Mouse (Mus musculus): Measurements from ENCODE around the gene Ube2u. TPM values are rescaled to one million over a fixed set of nuclear protein-coding genes. Genes with fewer than 3 reads are reported as not detected.
A peak's percentile ranks its signal among the peaks of the same experiment; 100 is the strongest.

Gene Ube2u
- polyA plus RNA-seq, 1 experiment from 2014 or later, result 1.3 TPM

DNA sequence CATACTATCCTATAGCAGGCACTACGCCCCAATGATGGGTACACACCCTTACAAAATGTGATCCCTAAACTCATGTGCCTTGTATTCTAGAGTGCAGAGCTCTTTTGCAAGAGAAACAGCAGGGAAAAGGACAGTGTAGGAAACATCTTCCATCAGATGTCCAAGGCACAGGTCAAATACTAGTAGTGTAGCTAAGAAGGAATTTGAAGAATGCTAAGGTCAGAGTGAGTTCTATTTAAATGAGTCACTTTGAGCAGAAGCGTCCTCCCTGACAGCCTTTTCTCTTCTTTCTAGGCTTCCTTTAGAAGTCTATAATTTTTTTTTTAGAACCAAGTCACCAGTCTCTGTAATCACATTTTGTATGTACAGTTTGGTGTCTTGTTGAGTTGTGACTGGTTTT, 39.0 kb downstream of the Ube2u start:
- H3K9me3 ChIP-seq, result no peaks in the 10 kb centered on the region
- WGBS, result 77% methylated on average over 2 of the region's 2 CpGs
- DNase-seq (ENCODE audit: low spot score), result no peak
- peaks cover 7% of the 10 kb centered on the region; the same call in 1 of the 2 replicates for H3K27me3 ChIP-seq (ENCODE audit: insufficient read depth, poor library complexity, severe bottlenecking)
- no peak overlapping the region for H3K27ac ChIP-seq
- no peaks in the 10 kb centered on the region for H3K36me3 ChIP-seq
- H3K4me3 ChIP-seq, result no peak overlapping the region
- H3K4me1 ChIP-seq (replicated peaks), result peaks cover 14% of the 10 kb centered on the region

- Histone ChIP-seq H3K27me3 (ENCODE audit: insufficient read depth, poor library complexity, severe bottlenecking) (peaks cover 46% of the 10 kb centered on the region), H3K27ac (no peak overlapping the region), H3K4me1 (replicated peaks) (peaks cover 35% of the 10 kb centered on the region), H3K9me3 (no peaks in the 10 kb centered on the region), H3K36me3 (no peaks in the 10 kb centered on the region), H3K4me3 (no peak overlapping the region)
- no peak for DNase-seq (ENCODE audit: low spot score)
- 3% methylated on average over 6 of the region's 6 CpGs for WGBS
These were observed 43.9 kb downstream of the Ube2u start for GRCm38 (mm10) chr4:100522534-100522933.

DNA sequence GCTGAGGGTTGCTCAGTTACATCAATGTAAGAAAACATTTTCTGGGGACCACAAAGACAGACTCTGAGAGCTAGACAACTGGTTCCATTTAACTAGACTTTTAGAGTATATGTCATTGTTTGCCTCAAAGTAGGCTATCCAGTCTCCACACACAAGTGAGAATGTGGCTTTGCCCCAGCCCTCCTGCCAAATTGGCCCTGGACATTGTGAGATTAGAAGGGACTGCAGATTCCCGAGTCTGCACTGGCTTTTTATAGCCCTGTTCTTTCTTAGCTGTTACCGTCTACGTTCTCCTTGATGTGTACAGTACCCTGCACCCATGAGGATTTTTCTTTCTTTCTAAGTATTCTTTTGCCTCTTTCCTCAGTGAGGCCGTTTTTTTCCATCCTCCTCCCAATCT, 46.1 kb downstream of the Ube2u start:
- H3K27me3 ChIP-seq (ENCODE audit: insufficient read depth, poor library complexity, severe bottlenecking), result peaks cover 63% of the 10 kb centered on the region

GRCm38 (mm10) chr4:100526296-100526695, 47.6 kb downstream of the Ube2u start:
- Histone ChIP-seq H3K4me1 (replicated peaks) (peaks cover 50% of the 10 kb centered on the region), H3K4me3 (no peak overlapping the region), H3K36me3 (no peaks in the 10 kb centered on the region), H3K27ac (no peak overlapping the region), H3K9me3 (no peaks in the 10 kb centered on the region), H3K27me3 (ENCODE audit: insufficient read depth, poor library complexity, severe bottlenecking) (peaks cover 58% of the 10 kb centered on the region)
- WGBS, result 57% methylated on average over 6 of the region's 6 CpGs
- DNase-seq (ENCODE audit: low spot score), result no peak

More for the DNA sequence above, 46.1 kb downstream of the Ube2u start:
- Histone ChIP-seq H3K9me3 (no peaks in the 10 kb centered on the region), H3K4me1 (replicated peaks) (peaks cover 51% of the 10 kb centered on the region), H3K36me3 (no peaks in the 10 kb centered on the region), H3K4me3 (no peak overlapping the region), H3K27ac (no peak overlapping the region)
- WGBS, result 54% methylated on average over 4 of the region's 4 CpGs
- DNase-seq (ENCODE audit: low spot score), result no peak

DNA sequence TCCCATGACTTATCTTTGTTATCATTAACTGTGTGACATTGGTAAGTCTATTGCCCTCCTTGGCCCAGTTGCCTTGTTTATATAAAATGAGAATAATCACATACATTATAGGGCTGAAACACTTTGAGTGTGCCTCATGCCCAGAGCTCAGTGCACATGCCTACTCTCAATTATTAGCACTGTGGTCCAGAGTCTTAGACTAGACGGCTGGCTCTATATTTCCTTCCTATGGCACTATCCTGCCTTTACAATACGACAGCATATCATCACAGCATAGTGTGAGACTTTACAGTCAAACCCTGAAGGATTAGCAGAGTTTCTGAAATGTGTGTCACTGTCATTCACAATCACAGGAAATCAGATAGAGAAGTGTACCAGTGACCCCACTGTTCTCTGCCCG, 48.4 kb downstream of the Ube2u start:
- Histone ChIP-seq H3K27ac (0 out of 2 replicates have a peak overlapping the region, but pooled peaks have one; percentile 64), H3K9me3 (no peaks in the 10 kb centered on the region), H3K4me3 (peak overlapping the region; percentile 39; the same call in 1 of the 2 replicates), H3K36me3 (no peaks in the 10 kb centered on the region), H3K27me3 (ENCODE audit: insufficient read depth, poor library complexity, severe bottlenecking) (peaks cover 57% of the 10 kb centered on the region), H3K4me1 (replicated peaks) (peaks cover 43% of the 10 kb centered on the region)
- no peak for DNase-seq (ENCODE audit: low spot score)
- WGBS, result 21% methylated on average over 3 of the region's 3 CpGs

GRCm38 (mm10) chr4:100527554-100528001, 48.9 kb downstream of the Ube2u start:
- Histone ChIP-seq H3K4me1 (replicated peaks) (peaks cover 38% of the 10 kb centered on the region), H3K27ac (peak overlapping the region; percentile 64), H3K27me3 (ENCODE audit: insufficient read depth, poor library complexity, severe bottlenecking) (peaks cover 57% of the 10 kb centered on the region), H3K4me3 (peak overlapping the region; percentile 39), H3K36me3 (no peaks in the 10 kb centered on the region), H3K9me3 (no peaks in the 10 kb centered on the region)
- peak; percentile 68 for DNase-seq (ENCODE audit: low spot score)
- WGBS, result 5% methylated on average over 15 of the region's 15 CpGs

- Histone ChIP-seq H3K4me1 (replicated peaks) (peaks cover 27% of the 10 kb centered on the region), H3K36me3 (no peaks in the 10 kb centered on the region)
- 74% methylated on average over 6 of the region's 6 CpGs for WGBS
These were observed 55.0 kb downstream of the Ube2u start for GRCm38 (mm10) chr4:100533607-100534006.

DNA sequence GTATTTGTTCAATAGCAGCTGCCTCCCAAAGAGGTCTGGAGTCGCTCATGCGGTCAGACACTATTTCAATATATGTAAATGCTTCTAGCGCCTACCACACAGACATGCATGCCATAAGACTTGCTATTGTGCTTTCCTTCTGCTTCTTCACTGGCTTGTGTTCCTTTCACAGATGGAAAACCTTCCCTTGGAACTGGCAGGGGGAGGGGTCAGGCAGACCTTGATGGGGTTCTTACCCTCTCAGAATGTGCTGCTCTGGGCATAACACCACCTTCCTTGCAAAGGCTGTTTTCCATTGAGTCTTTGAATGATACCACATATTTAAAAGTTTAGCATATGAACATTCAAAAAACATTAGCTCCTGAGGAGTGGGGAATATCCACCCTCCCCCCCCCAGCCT, 56.3 kb downstream of the Ube2u start:
- H3K27ac ChIP-seq, result no peak overlapping the region
- no peaks in the 10 kb centered on the region for H3K27me3 ChIP-seq (ENCODE audit: insufficient read depth, poor library complexity, severe bottlenecking)
- no peaks in the 10 kb centered on the region for H3K36me3 ChIP-seq
- H3K4me1 ChIP-seq (replicated peaks), result peaks cover 21% of the 10 kb centered on the region
- DNase-seq (ENCODE audit: low spot score), result no peak
- no peaks in the 10 kb centered on the region for H3K9me3 ChIP-seq
- WGBS, result 44% methylated on average over 3 of the region's 3 CpGs
- H3K4me3 ChIP-seq, result no peak overlapping the region

More at GRCm38 (mm10) chr4:100533607-100534006, 55.0 kb downstream of the Ube2u start:
- no peak for DNase-seq (ENCODE audit: low spot score)
- H3K4me3 ChIP-seq, result no peak overlapping the region
- no peak overlapping the region for H3K27ac ChIP-seq
- no peaks in the 10 kb centered on the region for H3K9me3 ChIP-seq
- peaks cover 7% of the 10 kb centered on the region for H3K27me3 ChIP-seq (ENCODE audit: insufficient read depth, poor library complexity, severe bottlenecking)

- no peaks in the 10 kb centered on the region for H3K9me3 ChIP-seq
- H3K36me3 ChIP-seq, result no peaks in the 10 kb centered on the region
- peak; percentile 26 for DNase-seq (ENCODE audit: low spot score)
- no peaks in the 10 kb centered on the region for H3K27me3 ChIP-seq (ENCODE audit: insufficient read depth, poor library complexity, severe bottlenecking)
- H3K4me3 ChIP-seq, result no peak overlapping the region
- 11% methylated on average over 3 of the region's 3 CpGs for WGBS
- H3K27ac ChIP-seq, result no peak overlapping the region
- peaks cover 21% of the 10 kb centered on the region for H3K4me1 ChIP-seq (replicated peaks)
These were observed 59.2 kb downstream of the Ube2u start for GRCm38 (mm10) chr4:100537898-100538297.

DNA sequence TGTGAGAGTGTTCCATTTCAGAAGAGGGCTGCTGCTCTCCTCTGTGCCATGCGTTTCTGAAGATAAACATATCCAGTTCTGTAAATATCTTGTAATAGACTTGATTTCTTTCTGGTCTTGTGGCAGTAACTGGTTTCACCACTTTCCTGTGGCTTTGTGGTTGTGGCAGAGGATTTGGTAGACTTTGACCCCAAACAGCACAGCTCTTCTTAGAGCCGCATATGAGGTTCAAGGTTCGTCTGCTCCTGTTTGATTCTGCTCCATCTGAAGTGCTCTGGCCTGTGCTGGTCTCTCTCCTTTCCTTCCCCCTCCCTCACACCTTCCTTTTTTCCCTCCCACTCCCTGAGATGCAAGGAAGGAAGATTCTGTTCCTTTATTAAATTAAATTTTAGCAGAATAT, 60.8 kb downstream of the Ube2u start:
- no peak overlapping the region for H3K4me3 ChIP-seq
- no peak overlapping the region for H3K27ac ChIP-seq
- no peaks in the 10 kb centered on the region for H3K9me3 ChIP-seq
- no peaks in the 10 kb centered on the region for H3K27me3 ChIP-seq (ENCODE audit: insufficient read depth, poor library complexity, severe bottlenecking)
- DNase-seq (ENCODE audit: low spot score), result no peak
- H3K36me3 ChIP-seq, result no peaks in the 10 kb centered on the region
- H3K4me1 ChIP-seq (replicated peaks), result peaks cover 14% of the 10 kb centered on the region
- WGBS, result 81% methylated on average over 3 of the region's 3 CpGs

DNA sequence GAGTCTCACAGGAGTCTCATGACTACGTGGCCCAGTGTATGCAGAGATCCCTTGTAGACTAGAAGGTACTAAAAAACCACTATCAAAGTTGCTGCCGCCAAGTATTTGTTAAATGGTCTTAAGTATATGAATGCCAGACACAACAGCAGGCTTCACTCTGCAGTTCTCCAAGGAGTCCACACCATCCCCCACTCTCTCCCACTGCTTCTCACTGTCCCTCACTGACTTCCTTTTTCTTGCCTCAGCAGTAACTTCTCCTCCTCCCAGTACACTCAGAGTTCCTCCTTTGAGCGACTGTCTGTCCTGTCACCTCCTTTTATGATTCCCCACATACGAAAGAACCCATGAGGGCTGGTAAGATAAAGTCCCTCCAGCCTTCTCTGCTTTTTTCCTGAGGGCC, 69.3 kb downstream of the Ube2u start:
- H3K4me3 ChIP-seq, result no peak overlapping the region
- DNase-seq (ENCODE audit: low spot score), result no peak
- H3K27me3 ChIP-seq (ENCODE audit: insufficient read depth, poor library complexity, severe bottlenecking), result no peaks in the 10 kb centered on the region
- no peak overlapping the region for H3K27ac ChIP-seq
- WGBS, result 75% methylated on average over 4 of the region's 4 CpGs
- no peaks in the 10 kb centered on the region for H3K9me3 ChIP-seq
- no peaks in the 10 kb centered on the region for H3K4me1 ChIP-seq (replicated peaks)
- H3K36me3 ChIP-seq, result no peaks in the 10 kb centered on the region

DNA sequence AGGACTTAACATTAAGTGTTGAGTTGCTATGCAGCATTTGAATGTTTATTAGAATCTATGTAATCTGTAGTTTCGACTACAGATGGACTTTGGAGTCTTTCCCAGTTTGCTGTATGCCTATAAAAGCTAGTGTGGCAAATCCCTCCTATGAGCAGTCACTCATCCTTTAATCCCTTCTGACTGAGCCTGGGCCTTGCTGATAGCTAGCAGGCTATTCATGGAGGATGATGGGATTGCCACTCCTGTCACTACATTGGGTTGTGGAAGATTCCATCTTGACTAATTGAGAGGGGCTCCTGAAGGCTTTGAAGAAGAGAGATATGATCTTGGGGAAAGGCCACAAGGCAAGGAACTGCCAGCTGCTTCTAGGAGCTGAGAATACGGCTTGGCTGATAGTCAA, 74.6 kb downstream of the Ube2u start:
- DNase-seq (ENCODE audit: low spot score), result no peak
- 86% methylated on average over 2 of the region's 2 CpGs for WGBS

GRCm38 (mm10) chr4:100588236-100589206, 109.9 kb downstream of the Ube2u start:
- Histone ChIP-seq H3K27me3 (ENCODE audit: insufficient read depth, poor library complexity, severe bottlenecking) (peaks cover 14% of the 10 kb centered on the region; the same call in 1 of the 2 replicates), H3K4me1 (replicated peaks) (peaks cover 11% of the 10 kb centered on the region), H3K9me3 (no peaks in the 10 kb centered on the region), H3K27ac (peak overlapping the region; percentile 70), H3K4me3 (peak overlapping the region; percentile 49), H3K36me3 (no peaks in the 10 kb centered on the region)
- 7% methylated on average over 21 of the region's 21 CpGs for WGBS
- DNase-seq (ENCODE audit: low spot score), result peak; percentile 82

More for the DNA sequence above, 74.6 kb downstream of the Ube2u start:
- H3K27me3 ChIP-seq (ENCODE audit: insufficient read depth, poor library complexity, severe bottlenecking), result no peaks in the 10 kb centered on the region
- no peaks in the 10 kb centered on the region for H3K36me3 ChIP-seq
- no peak overlapping the region for H3K27ac ChIP-seq
- no peaks in the 10 kb centered on the region for H3K9me3 ChIP-seq
- no peak overlapping the region for H3K4me3 ChIP-seq
- no peaks in the 10 kb centered on the region for H3K4me1 ChIP-seq (replicated peaks)
